Mouse (Mus musculus): ENCODE measurements around the gene Crkl. TPM values are rescaled to one million over a fixed set of nuclear protein-coding genes. Genes with fewer than 3 reads are reported as not detected.

Crkl gene
- polyA plus RNA-seq, 1 experiment from 2014 or later, result 81.5 TPM

Other genes starting within 250 kb of the Crkl start
- gene Ube2l3, start 249.3 kb upstream of the Crkl start, polyA plus RNA-seq (2016; fragmentation: Nextera tagmentation; extraction: Ambion mirVana), result 394 and 407 TPM in 2 replicates
- 1.6 and 1.9 TPM in 2 replicates for gene Rimbp3, start 243.4 kb upstream of the Crkl start, polyA plus RNA-seq (2016; fragmentation: Nextera tagmentation; extraction: Ambion mirVana)
- gene Hic2, start 218.4 kb upstream of the Crkl start, polyA plus RNA-seq (2016; fragmentation: Nextera tagmentation; extraction: Ambion mirVana), result 16.1 and 18.0 TPM in 2 replicates
- 7.2 and 11.1 TPM in 2 replicates for gene Tmem191c, start 175.9 kb upstream of the Crkl start, polyA plus RNA-seq (2016; fragmentation: Nextera tagmentation; extraction: Ambion mirVana)
- 0.17 and 0.21 TPM in 2 replicates for gene Serpind1, start 120.6 kb upstream of the Crkl start, polyA plus RNA-seq (2016; fragmentation: Nextera tagmentation; extraction: Ambion mirVana)
- gene Snap29, start 46.0 kb upstream of the Crkl start, polyA plus RNA-seq (2016; fragmentation: Nextera tagmentation; extraction: Ambion mirVana), result 11.9 and 12.9 TPM in 2 replicates
- gene Pi4ka, start 45.7 kb upstream of the Crkl start, polyA plus RNA-seq (2016; fragmentation: Nextera tagmentation; extraction: Ambion mirVana), result 38.8 and 48.4 TPM in 2 replicates
- 2.2 and 3.7 TPM in 2 replicates for gene Aifm3, start 37.6 kb downstream of the Crkl start, polyA plus RNA-seq (2016; fragmentation: Nextera tagmentation; extraction: Ambion mirVana)
- 91.1 and 105 TPM in 2 replicates for gene Lztr1, start 56.7 kb downstream of the Crkl start, polyA plus RNA-seq (2016; fragmentation: Nextera tagmentation; extraction: Ambion mirVana)
- 49.6 and 59.1 TPM in 2 replicates for gene Thap7, start 79.1 kb downstream of the Crkl start, polyA plus RNA-seq (2016; fragmentation: Nextera tagmentation; extraction: Ambion mirVana)
- 0.55 and 1.1 TPM in 2 replicates for gene Lrrc74b, start 109.3 kb downstream of the Crkl start, polyA plus RNA-seq (2016; fragmentation: Nextera tagmentation; extraction: Ambion mirVana)
- gene P2rx6, start 109.9 kb downstream of the Crkl start, polyA plus RNA-seq (2016; fragmentation: Nextera tagmentation; extraction: Ambion mirVana), result 1.1 and 1.2 TPM in 2 replicates
- gene Slc7a4, start 131.2 kb downstream of the Crkl start, polyA plus RNA-seq (2016; fragmentation: Nextera tagmentation; extraction: Ambion mirVana), result 2.5 and 3.1 TPM in 2 replicates
- 47.8 and 51.2 TPM in 2 replicates for gene Smpd4, start 167.4 kb downstream of the Crkl start, polyA plus RNA-seq (2016; fragmentation: Nextera tagmentation; extraction: Ambion mirVana)
- 6.5 and 9.8 TPM in 2 replicates for gene Ccdc74a, start 194.5 kb downstream of the Crkl start, polyA plus RNA-seq (2016; fragmentation: Nextera tagmentation; extraction: Ambion mirVana)

Measured in hindbrain, embryonic 10.5 days (tissue).